Mouse (Mus musculus) forebrain, postnatal 0 days (tissue): Measurements from ENCODE around the gene Adgrb3. TPM values are rescaled to one million over a fixed set of nuclear protein-coding genes. Genes with fewer than 3 reads are reported as not detected.

Experiments used
- ATAC-seq: fragments of 200-750 bp; cut with Nextera tagmentation; 2 replicates; pipeline ENCODE4 v1.8.0; 2017; ENCODE audit warnings: mild to moderate bottlenecking, moderate library complexity
- DNase-seq: peaks from one replicate; pipeline ENCODE4 v3.0.0-alpha.2; 2015
- H3K27ac ChIP-seq: fragments of 300-500 bp; sonication (generic); 2 replicates; pipeline ENCODE4 v1.5.1; 2014; ENCODE audit warnings: low read depth, mild to moderate bottlenecking, antibody characterized with exemption, low read length, moderate library complexity, mixed read lengths
- H3K27me3 ChIP-seq: fragments of 300-500 bp; sonication (generic); 2 replicates; pipeline ENCODE4 v1.6.1; 2014; ENCODE audit warnings: mild to moderate bottlenecking, low read length, mixed read lengths; ENCODE audit not compliant: insufficient read depth
- H3K36me3 ChIP-seq: fragments of 300-500 bp; sonication (generic); 2 replicates; pipeline ENCODE4 v1.6.1; 2014; ENCODE audit warnings: mild to moderate bottlenecking, moderate library complexity; ENCODE audit not compliant: insufficient read depth
- H3K4me1 ChIP-seq: fragments of 300-500 bp; sonication (generic); 2 replicates; pipeline ENCODE4 v1.6.1; 2014; ENCODE audit warnings: antibody characterized with exemption; ENCODE audit not compliant: insufficient read depth
- H3K4me2 ChIP-seq: fragments of 300-500 bp; sonication (generic); 2 replicates; pipeline ENCODE4 v1.6.1; 2014; ENCODE audit warnings: low read depth, mild to moderate bottlenecking, moderate library complexity
- H3K4me3 ChIP-seq: fragments of 300-500 bp; sonication (generic); 2 replicates; pipeline ENCODE4 v1.5.1; 2014; ENCODE audit warnings: low read depth, low read length, mixed read lengths
- H3K9ac ChIP-seq: fragments of 300-500 bp; sonication (generic); 2 replicates; pipeline ENCODE4 v1.6.1; 2014; ENCODE audit warnings: mild to moderate bottlenecking
- H3K9me3 ChIP-seq: fragments of 300-500 bp; sonication (generic); 2 replicates; pipeline ENCODE4 v1.6.1; 2016; ENCODE audit warnings: low read length
- CTCF ChIP-seq: sonication (generic); IDR thresholded peaks from 2 replicates; pipeline ENCODE4 v1.5.1; 2016; ENCODE audit warnings: antibody characterized with exemption, control low read depth, low read depth
- WGBS: fragments of 180-500 bp; shearing (Covaris S2); extraction: QIAGEN DNeasy Blood & Tissue Kit; methylation state at CpG from one replicate; pipeline ENCODE4 v1.1.7; 2014; 5-methylcytosine and 5-hydroxymethylcytosine counted together
- polyA plus RNA-seq: library from polyadenylated mRNA; unstranded; fragments of >200 nt; fragmentation: Nextera tagmentation; extraction: Ambion mirVana; gene quantifications from 2 replicates; pipeline ENCODE4 v1.2.1, GENCODE M21; 2015
- total RNA-seq: library from RNA; depleted of rRNA; stranded (reverse); fragments of >200 nt; gene quantifications from 2 replicates; pipeline ENCODE4 v1.2.3, GENCODE M21; 2014

Adgrb3 gene
- total and polyA plus RNA-seq, 2 experiments from 2014 or later = 59.3 to 106 TPM

DNA sequence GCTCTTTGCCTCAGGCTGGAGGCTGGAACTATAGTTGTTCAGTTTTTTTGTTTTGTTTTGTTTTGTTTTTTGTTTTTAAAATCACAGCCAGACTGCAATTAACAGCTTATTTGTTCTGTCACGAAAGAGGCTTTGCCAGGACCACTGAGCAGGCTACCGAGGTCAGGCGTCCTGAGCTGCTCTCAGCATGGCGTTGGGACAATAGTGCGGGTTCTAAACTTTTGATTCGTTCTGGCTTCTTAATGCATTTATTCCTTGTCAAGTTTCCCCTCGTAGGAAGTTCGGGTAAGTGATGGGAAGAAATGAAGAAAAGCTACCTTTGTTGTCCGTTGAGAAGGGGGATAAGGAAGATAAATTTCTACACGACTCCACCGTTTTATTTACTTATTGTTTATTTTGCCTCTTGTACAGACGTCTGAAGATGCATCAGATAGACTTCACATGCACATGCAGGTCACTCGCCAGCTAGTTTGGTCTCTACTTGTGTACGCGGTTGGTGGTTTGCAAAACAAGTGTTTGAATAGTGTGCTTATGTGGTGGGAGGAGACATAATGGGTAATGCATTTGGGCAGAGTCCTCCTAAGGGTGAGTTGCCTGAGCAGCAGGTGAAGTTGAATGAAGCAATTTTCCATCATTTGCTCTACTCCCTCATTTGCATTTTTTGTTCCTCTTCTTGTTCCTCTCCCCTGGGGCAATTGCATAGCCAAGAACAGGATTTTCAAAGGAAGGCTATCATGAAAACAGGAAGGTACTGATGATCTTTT, 1.4 kb upstream of the Adgrb3 start:
- no peaks in the 10 kb centered on the region for H3K27me3 ChIP-seq
- H3K4me2 ChIP-seq = peak overlapping the region; percentile 63
- peak overlapping the region; percentile 74 for H3K4me3 ChIP-seq
- no peaks in the 10 kb centered on the region for H3K36me3 ChIP-seq
- peak overlapping the region; percentile 77 for H3K9ac ChIP-seq
- DNase-seq (peak; percentile 39), ATAC-seq (no peak)
- H3K9me3 ChIP-seq = no peaks in the 10 kb centered on the region
- H3K27ac ChIP-seq = peak overlapping the region; percentile 90
- H3K4me1 ChIP-seq = peaks cover 9% of the 10 kb centered on the region; the same call in 1 of the 2 replicates
- 2% methylated on average over 15 of the region's 15 CpGs for WGBS
- TF ChIP-seq CTCF = no peak

DNA sequence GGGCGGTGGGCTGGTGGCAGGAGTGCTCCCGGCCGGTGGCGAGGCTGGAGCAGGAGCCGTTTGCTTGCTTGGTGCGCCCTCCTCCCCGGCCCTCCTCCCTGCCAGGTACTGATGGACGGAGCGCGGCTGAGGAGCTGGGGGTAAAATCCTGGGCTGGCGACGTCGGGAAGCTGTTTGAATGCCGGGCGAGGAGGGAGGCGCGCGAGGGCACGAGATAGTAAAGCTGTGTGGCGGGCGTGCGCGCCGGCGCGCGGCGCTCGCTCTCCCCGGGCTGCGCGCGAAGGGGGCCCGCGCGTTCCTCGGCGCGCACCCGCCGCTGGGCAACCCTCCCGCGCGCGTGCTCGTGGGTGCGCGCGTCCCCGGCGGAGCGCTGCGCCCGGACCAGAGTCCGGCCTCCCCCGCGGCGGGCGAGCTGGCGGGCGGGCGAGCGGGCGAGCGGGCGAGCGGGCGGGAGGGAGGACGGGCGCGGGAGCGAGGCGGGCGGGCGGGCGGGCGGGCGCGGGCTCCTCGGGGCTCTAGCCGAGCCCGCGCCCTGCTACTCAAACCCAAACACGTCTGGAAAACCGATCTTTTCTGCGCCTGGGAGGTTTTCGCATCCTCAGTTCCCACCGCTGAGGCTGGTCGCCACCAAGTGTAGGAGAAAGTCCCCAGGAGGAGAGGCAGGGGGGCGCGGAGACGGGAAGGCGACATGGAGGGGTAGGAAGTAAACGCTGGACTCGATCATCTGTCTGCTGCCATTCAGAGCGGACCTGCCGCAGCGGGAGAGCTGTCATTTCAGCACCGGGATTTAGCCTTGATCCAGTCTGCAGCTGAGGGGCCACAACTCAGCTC, 629 bp upstream of the Adgrb3 start:
- no peaks in the 10 kb centered on the region for H3K36me3 ChIP-seq
- WGBS = under 1% methylated on average over 56 of the region's 99 CpGs
- ATAC-seq (peak; percentile 90), DNase-seq (peak; percentile 86)
- H3K4me3 ChIP-seq = peak overlapping the region; percentile 74
- H3K9me3 ChIP-seq = no peaks in the 10 kb centered on the region
- peak overlapping the region; percentile 77 for H3K9ac ChIP-seq
- H3K27me3 ChIP-seq = no peaks in the 10 kb centered on the region
- H3K4me2 ChIP-seq = peak overlapping the region; percentile 63
- TF ChIP-seq CTCF = no peak
- H3K27ac ChIP-seq = peak overlapping the region; percentile 90
- H3K4me1 ChIP-seq = peaks cover 13% of the 10 kb centered on the region; the same call in 1 of the 2 replicates

DNA sequence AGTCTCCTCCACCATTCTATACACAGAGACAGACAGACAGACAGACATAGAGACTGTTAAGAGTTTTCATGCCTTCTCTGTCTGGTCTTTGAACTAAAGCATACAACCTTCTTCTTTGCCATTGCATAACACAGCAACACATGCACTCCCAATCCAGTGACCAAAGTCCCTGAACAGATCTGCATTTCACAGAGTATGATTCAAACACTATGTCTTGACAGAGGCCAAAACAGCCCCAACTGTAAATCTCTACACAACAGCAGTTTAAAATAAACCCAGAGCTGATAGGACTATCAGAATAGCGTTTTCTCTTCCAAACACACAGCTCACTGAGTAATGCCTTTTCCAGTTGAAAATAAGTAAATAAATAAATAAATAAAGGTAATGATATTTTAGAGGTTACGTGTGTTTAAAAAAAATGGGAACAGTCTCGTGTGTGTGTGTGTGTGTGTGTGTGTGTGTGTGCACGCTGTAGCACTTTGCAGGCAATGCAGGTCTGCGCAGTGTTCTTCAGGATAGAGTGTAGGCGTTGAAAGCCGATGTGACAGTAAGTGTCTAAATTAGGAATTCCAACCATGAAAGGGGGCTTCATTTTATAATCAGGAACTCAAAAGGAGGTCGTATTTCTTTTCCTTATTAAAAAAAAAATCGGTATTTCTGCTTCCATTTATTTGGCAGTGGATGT, 1.3 kb downstream of the Adgrb3 start:
- ATAC-seq (no peak), DNase-seq (peak; percentile 48)
- no peak for TF ChIP-seq CTCF
- Histone ChIP-seq H3K27ac (peak overlapping the region; percentile 68; the same call in 1 of the 2 replicates), H3K4me1 (peaks cover 19% of the 10 kb centered on the region), H3K36me3 (no peaks in the 10 kb centered on the region), H3K4me3 (peak overlapping the region; percentile 74), H3K9ac (peak overlapping the region; percentile 77), H3K4me2 (peak overlapping the region; percentile 63), H3K27me3 (no peaks in the 10 kb centered on the region), H3K9me3 (no peaks in the 10 kb centered on the region)
- 23% methylated on average over 9 of the region's 9 CpGs for WGBS

DNA sequence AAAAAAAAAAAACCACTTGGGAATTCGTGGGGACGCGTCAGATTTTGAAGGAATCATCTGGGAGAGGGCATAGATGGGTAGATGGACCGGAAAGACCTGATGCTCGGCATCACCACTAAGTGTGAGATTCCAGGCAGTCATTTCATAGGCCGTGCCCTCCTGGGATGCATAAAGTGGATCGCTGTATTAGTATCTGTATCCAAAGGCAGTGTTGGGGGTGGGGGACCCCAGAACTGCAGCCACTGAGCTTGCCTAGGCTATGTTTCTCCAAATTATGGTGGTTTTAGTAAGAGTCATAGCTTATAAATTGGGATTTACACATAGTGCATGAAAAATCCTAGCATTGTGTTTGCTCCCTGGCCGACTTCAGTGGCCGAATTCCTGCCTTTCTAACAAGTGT, 2.1 kb downstream of the Adgrb3 start:
- DNase-seq (no peak), ATAC-seq (no peak)
- TF ChIP-seq CTCF = no peak
- Histone ChIP-seq H3K4me2 (peak overlapping the region; percentile 63), H3K4me1 (peaks cover 22% of the 10 kb centered on the region), H3K9me3 (no peaks in the 10 kb centered on the region), H3K27me3 (no peaks in the 10 kb centered on the region), H3K36me3 (no peaks in the 10 kb centered on the region), H3K4me3 (peak overlapping the region; percentile 74), H3K9ac (peak overlapping the region; percentile 77), H3K27ac (peak overlapping the region; percentile 9; the same call in 1 of the 2 replicates)
- WGBS = 44% methylated on average over 9 of the region's 9 CpGs

DNA sequence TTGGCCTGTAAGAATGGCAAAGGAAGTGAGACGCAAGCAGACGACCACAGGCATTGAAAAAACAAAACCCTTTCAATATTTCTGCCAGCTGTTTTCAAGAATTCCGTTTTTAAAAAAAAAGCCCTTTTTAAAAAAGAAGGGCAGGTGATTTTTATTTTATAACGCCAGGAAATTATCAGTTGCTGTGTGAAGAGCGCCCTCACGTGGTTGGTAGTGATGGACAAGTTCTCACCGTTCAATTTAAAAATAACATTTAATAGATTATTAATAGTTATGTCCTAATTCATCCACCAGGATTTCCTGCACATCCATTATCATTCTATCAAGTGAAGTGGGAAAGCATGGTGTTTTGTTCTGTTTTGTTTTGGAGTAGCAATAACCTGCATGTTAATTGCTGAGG, 2.7 kb downstream of the Adgrb3 start:
- DNase-seq (peak; percentile 83), ATAC-seq (no peak)
- Histone ChIP-seq H3K27ac (no peak overlapping the region), H3K4me2 (peak overlapping the region; percentile 63), H3K4me1 (peaks cover 26% of the 10 kb centered on the region), H3K4me3 (peak overlapping the region; percentile 74), H3K27me3 (no peaks in the 10 kb centered on the region), H3K9ac (peak overlapping the region; percentile 77), H3K9me3 (no peaks in the 10 kb centered on the region), H3K36me3 (no peaks in the 10 kb centered on the region)
- peak; percentile 67 for TF ChIP-seq CTCF
- WGBS = 3% methylated on average over 7 of the region's 7 CpGs

DNA sequence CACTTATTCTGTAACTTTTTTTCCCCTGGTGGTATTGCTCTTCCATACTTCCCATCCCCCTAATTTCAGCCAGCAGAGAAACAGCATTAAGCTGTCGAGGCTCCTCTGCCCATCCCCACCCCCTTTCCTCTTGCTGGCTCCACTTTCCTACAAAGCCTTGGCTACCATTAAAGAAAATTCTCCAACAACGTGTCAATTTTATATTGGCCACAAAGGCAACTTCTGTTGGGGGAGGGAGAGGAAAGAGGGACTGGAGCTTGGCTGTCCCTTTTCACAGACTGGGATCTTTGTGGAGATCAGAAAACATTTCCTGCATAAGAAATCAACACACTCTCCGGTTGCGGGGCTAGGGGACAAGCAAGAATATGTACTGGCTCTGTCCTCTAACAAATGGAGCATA, 4.9 kb downstream of the Adgrb3 start:
- Histone ChIP-seq H3K36me3 (no peaks in the 10 kb centered on the region), H3K4me1 (peaks cover 26% of the 10 kb centered on the region), H3K27ac (peak overlapping the region; percentile 59; the same call in 1 of the 2 replicates), H3K4me3 (peak overlapping the region; percentile 74), H3K4me2 (peak overlapping the region; percentile 63), H3K9ac (peak overlapping the region; percentile 18; the same call in 1 of the 2 replicates), H3K27me3 (no peaks in the 10 kb centered on the region), H3K9me3 (no peaks in the 10 kb centered on the region)
- 10% methylated on average over 4 of the region's 4 CpGs for WGBS
- ATAC-seq = peak; percentile 19; the same call in 1 of the 2 replicates
- peak; percentile 53 for DNase-seq
- TF ChIP-seq CTCF = no peak
